Mouse (Mus musculus): ENCODE measurements around the gene Gm20388. TPM values are rescaled to one million over a fixed set of nuclear protein-coding genes. Genes with fewer than 3 reads are reported as not detected.
A peak's percentile ranks its signal among the peaks of the same experiment; 100 is the strongest.

The Gm20388 gene
- total RNA-seq, 2 experiments from 2014 or later = 2.2 to 7.6 TPM

- H3K27ac ChIP-seq = no peak overlapping the region
- H3K4me3 ChIP-seq = no peak overlapping the region
- DNase-seq (ENCODE audit: low spot score in 2 of 2) = no peak
- no peak for TF ChIP-seq CTCF (conservative IDR thresholded peaks at IDR 0.05)
Observed at GRCm38 (mm10) chr8:120419675-120420074, 509.0 kb downstream of the Gm20388 start.

DNA sequence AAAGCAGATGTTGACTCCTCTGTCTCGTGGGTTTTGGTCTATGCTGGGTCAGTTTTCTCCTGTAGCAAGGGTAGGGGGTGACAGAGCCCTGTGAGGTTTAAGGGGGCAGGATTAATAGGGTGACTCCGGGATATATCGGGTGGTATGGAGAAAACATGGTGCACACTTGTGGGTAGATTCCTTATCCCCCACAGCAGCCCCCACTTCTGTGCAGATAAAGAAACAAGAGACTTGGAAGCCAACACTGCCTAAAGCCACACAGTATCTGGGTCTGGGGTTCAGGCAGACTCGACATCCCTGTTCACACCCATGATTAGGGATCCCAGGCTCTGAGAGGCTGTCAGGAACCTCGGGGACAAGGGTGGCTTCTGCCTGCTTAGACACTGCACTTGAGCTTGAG lies 509.6 kb downstream of the Gm20388 start:
- Histone ChIP-seq H3K27ac (no peak overlapping the region), H3K4me3 (no peak overlapping the region)
- TF ChIP-seq CTCF (conservative IDR thresholded peaks at IDR 0.05) = no peak
- no peak for DNase-seq (ENCODE audit: low spot score in 2 of 2)

DNA sequence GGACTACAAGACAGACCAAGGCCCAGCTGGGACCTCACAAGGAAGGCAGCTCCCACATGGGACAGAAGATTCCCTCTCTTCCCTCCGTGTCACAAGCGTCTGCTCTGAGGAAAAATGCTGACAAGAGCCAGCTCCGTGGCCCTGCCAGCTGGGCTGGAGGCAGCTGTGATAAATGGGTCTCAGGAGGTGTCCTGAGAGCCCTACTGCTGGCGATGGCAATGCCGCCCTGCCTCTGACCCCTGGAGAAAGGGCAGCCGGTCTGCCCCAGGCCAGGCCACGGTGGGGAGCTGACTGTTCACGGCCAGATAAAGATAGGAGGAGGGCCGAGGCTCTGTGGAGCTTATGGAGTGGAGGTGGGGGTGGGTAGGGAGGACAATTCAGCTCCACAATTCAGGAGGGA lies 511.0 kb downstream of the Gm20388 start:
- Histone ChIP-seq H3K4me3 (no peak overlapping the region), H3K27ac (no peak overlapping the region)
- DNase-seq (ENCODE audit: low spot score in 2 of 2) = no peak
- no peak for TF ChIP-seq CTCF (conservative IDR thresholded peaks at IDR 0.05)

DNA sequence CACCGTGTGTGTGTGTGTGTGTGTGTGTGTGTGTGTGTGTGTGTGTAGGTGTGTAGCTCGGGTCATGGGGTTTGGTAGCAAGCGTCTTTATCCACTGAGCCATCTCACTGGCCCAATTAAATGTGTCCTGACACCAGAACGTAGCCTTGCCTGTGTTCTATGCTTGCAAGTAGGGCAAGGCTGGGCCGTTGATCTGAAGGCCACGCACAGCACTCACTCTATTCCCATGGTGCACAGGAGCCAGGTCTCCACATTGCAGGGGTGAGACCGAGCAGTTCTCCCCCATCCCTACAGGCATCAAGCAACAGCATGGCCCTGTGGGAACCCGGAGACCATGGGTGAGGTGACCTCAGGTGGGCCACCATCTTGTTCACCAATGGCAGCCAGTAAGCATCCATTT lies 511.6 kb downstream of the Gm20388 start:
- Histone ChIP-seq H3K27ac (no peak overlapping the region), H3K4me3 (no peak overlapping the region)
- TF ChIP-seq CTCF (conservative IDR thresholded peaks at IDR 0.05) = no peak
- DNase-seq (ENCODE audit: low spot score in 2 of 2) = no peak

DNA sequence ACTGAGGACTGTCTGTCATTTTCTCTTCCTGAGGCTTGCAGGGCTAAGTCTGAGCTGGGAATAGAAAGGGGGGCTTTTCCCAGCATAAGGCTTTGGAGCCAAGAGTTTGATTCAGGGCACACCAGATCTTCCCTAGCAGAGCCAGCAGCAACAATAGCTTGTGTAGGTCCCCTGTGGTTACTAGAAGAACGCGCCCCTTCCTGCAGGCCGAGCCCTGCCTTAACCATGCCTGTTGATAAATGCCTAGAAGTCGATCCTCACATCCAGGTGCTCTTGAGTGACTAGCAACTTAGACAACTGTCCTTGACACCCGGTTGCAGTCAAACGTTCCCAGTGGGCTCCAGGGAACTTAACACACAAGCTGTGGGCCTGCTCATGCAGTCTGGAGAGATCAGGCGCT lies 512.9 kb downstream of the Gm20388 start:
- no peak for DNase-seq (ENCODE audit: low spot score in 2 of 2)
- TF ChIP-seq CTCF (conservative IDR thresholded peaks at IDR 0.05) = no peak
- H3K27ac ChIP-seq = peak overlapping the region; percentile 57
- H3K4me3 ChIP-seq = no peak overlapping the region

DNA sequence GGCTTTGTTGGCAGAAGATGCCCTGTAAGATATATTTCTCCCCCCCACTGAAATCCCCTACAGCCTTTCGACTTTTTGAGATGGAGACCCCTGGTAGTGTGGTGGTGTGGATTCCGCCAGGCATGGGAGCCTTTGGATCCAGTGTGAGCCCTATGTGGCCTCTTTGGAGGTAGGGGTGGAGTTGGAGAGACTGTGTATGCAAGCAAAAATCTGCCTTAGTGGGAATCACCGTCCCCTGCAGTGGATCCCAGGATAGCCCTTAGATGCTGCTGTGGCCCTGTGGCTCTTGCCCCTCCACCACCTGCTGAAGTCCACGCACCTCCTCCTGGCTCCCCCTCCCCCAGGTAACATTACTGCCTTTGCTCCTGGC lies 514.2 kb downstream of the Gm20388 start:
- H3K27ac ChIP-seq = peak overlapping the region; percentile 86
- TF ChIP-seq CTCF (conservative IDR thresholded peaks at IDR 0.05) = no peak
- no peak for DNase-seq (ENCODE audit: low spot score in 2 of 2)
- H3K4me3 ChIP-seq = no peak overlapping the region

DNA sequence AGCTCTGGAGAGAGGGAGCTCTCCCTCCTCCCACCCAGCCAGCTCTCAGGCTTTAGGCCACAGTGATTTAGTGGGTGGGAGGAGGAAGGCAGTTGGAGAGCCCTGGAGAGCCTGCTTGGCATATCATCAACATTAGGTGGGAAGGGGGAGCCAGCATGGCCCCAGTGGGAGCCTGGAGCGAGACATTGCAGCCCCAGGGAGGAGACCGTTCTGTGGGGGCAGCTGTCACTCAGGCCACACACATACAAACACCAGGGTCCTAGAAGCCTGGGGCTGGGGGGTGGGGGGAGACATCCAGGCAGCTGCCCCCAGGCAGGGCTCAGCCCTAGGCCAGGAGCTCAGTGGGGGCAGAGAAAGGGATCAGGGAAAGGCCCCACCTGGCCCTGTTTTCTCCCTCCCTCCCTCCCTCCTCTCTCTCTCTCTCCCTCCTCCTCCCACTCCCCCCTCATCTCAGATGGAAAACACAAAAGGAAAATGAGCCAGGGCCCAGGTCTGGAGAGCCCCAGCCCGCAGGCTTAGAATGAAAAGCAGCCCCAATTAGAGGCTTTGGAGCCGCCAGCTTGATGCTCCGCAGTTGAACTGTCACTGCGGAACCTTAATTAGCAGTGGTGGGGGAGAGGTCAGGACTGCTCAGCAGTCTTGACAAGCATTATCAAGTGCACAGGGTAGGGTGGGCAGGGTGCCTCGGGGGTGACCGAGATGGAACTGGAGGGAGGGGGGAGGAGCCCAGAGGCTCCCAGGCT lies 514.7 kb downstream of the Gm20388 start:
- DNase-seq (ENCODE audit: low spot score in 2 of 2) = peak in 1 of 2 experiments; percentile 41
- no peak for TF ChIP-seq CTCF (conservative IDR thresholded peaks at IDR 0.05)
- H3K4me3 ChIP-seq = no peak overlapping the region
- H3K27ac ChIP-seq = peak overlapping the region; percentile 86

DNA sequence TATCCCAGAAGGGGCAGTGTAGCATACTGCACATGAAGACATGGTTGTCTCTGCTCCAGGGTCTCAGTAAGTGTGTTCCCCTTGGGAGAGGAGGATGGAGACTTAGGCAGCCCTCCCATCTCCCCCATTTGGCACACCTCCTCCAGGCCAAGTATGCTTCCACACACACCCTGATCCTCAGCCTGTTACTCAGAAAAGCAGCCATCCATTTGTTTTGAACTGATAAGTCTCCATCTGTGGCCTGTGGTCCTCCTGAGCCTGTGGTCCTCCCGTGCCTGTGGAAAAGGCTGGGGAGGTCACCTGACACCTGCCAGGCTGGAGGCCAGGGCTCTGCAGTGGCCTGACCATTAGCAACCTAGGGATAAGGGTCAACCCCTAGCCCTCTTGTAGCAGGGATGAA lies 515.5 kb downstream of the Gm20388 start:
- Histone ChIP-seq H3K4me3 (no peak overlapping the region), H3K27ac (peak overlapping the region; percentile 86)
- TF ChIP-seq CTCF (conservative IDR thresholded peaks at IDR 0.05) = no peak
- DNase-seq (ENCODE audit: low spot score in 2 of 2) = no peak

DNA sequence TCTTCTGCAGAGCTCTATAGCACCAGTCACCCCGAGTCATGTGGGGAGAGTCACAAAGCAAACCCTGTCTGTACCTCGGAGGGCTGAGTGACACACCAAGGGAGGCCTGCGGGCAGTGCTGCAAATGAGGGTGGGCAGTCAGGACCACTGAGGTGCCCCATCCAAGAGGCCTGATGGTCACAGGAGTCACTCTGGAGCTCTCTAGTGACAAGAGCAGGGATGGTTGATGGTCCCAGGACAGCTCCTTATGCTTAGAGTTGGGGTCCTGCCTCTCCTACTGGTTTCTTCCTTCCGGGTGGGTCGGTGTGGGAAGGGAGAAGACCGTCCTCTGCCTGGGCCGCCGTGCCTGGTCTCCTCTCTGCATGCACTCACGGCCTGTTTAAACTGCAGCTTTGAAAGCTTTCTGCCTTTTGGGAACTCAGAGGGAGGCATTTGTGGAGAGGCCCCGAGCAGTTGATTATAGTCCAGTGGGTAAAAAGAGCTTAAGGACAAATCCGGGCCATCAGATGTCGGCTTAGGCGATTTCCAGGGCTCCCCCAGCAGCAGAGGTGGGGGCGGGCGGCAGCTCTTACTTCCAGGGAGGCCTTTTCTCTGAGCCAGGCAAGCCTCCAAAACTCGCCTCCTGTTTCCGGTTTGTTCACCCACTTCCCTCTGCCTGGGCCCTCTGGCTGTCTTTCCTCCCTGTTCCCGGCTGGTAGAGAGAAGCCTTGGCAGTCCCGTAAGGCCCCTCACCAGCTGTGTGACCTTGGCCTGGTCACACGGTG lies 516.2 kb downstream of the Gm20388 start:
- peak; percentile 81 to 86 for DNase-seq (ENCODE audit: low spot score in 2 of 2)
- no peak for TF ChIP-seq CTCF (conservative IDR thresholded peaks at IDR 0.05)
- Histone ChIP-seq H3K27ac (peak overlapping the region; percentile 86), H3K4me3 (no peak overlapping the region)

GRCm38 (mm10) chr8:120428492-120428891 lies 517.9 kb downstream of the Gm20388 start:
- no peak overlapping the region for H3K4me3 ChIP-seq
- TF ChIP-seq CTCF (conservative IDR thresholded peaks at IDR 0.05) = no peak
- H3K27ac ChIP-seq = no peak overlapping the region
- no peak for DNase-seq (ENCODE audit: low spot score in 2 of 2)

DNA sequence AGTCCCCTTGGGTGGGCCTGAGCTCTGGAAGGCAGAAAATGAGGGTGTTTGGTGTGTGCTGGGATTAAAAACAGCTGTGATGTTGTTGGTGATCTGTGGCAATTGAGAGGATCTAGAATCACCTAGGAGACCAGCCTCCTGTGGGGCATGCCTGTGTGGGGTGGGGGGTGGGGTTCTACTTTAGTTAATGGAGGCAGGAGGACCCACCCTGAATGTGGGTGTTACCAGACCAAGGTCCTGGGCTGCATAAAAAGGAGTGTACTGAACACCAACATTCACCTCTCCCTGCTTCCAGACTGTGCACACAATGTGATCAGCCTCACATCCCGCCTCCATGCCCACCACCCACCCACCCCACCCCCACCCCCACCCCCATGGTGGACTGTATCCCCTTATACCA lies 518.5 kb downstream of the Gm20388 start:
- no peak for TF ChIP-seq CTCF (conservative IDR thresholded peaks at IDR 0.05)
- Histone ChIP-seq H3K27ac (no peak overlapping the region), H3K4me3 (no peak overlapping the region)
- DNase-seq (ENCODE audit: low spot score in 2 of 2) = no peak

DNA sequence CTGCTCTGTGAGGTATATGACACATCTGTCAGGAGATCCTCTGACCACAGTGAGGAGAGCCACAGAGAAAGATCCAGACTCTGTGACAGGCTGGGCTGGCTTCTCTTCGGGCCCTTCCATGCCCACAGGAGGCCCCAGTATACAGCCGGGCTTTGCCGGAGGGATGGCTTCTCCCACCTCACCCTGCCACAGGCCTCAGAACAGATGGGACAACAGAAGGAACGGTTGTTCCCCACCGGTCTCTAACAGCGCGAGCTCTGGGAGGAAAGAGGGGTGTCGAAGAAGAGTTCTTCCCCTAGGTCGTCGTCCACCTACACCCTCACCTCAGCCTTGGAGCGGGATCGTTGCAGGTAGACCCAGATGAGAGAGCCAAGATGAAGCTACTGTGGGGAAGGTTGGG lies 520.4 kb downstream of the Gm20388 start:
- H3K4me3 ChIP-seq = no peak overlapping the region
- TF ChIP-seq CTCF (conservative IDR thresholded peaks at IDR 0.05) = no peak
- DNase-seq (ENCODE audit: low spot score in 2 of 2) = no peak
- H3K27ac ChIP-seq = no peak overlapping the region

DNA sequence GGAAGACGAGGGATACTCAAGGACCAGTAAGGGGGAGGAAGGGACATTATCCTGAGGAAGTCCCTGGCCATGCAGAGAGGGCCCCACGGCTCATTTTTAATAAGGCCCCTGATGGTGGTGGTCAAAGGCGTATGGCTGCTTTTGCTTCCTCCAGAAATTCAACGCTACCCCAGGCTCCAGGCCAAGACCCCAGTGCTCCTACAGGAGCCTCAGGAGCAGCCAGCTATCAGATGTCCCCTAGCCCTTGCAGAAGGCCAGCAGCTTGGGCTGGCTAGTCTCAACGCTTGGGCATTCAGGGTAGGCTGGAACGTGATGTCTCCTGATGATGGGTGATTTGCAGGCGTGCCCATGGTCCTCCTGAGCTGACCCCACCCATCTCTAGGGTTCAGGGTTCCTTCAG lies 521.8 kb downstream of the Gm20388 start:
- no peak for DNase-seq (ENCODE audit: low spot score in 2 of 2)
- TF ChIP-seq CTCF (conservative IDR thresholded peaks at IDR 0.05) = no peak
- H3K27ac ChIP-seq = no peak overlapping the region
- no peak overlapping the region for H3K4me3 ChIP-seq

DNA sequence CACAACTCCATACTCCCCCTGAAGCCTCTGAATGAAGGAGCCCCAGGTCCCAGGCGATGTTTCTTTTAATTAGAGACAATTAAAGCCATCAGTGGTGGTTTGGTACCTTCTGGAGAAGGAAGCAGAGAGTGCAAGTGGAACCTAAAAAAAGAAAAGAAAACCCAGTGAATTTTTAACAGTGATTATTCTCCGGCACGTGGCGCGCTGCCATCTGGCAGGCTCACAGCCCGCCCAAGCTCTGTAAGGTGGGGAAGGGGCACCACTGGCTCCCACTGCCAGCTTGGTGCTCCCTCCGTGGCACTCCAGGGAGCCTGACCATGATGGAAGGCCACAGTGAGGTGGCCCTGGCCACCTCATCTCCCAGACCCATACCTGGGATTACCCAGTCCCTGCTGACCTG lies 522.5 kb downstream of the Gm20388 start:
- H3K27ac ChIP-seq = 0 out of 2 replicates have a peak overlapping the region, but pooled peaks have one; percentile 47
- no peak for DNase-seq (ENCODE audit: low spot score in 2 of 2)
- no peak for TF ChIP-seq CTCF (conservative IDR thresholded peaks at IDR 0.05)
- H3K4me3 ChIP-seq = no peak overlapping the region
